Mouse (Mus musculus): Measurements from ENCODE around the gene Cacna2d4. TPM values are rescaled to one million over a fixed set of nuclear protein-coding genes. Genes with fewer than 3 reads are reported as not detected.
A peak's percentile ranks its signal among the peaks of the same experiment; 100 is the strongest.

Cacna2d4 gene
- polyA plus RNA-seq, 2 experiments from 2014 or later = 6.8 to 7.1 TPM

DNA sequence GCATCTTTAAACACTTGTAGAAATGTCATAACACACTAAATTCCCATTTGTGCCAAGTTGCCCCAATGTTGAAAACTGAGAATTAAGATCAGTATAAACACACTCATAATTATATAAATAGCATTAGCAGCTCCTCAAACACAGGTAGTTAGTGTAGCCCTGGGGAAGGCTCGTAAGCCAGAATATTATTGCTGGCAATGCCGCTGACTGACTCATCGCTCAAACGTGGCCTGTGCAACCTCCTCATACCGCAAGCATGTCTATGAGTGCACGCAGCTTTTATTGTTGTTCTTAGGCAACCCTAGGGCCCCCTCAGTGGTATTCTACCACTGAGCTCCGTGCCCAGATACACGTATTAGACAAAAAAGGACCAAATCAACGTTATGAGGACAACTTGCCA lies 156.5 kb downstream of the Cacna2d4 start:
- ATAC-seq = no peak

DNA sequence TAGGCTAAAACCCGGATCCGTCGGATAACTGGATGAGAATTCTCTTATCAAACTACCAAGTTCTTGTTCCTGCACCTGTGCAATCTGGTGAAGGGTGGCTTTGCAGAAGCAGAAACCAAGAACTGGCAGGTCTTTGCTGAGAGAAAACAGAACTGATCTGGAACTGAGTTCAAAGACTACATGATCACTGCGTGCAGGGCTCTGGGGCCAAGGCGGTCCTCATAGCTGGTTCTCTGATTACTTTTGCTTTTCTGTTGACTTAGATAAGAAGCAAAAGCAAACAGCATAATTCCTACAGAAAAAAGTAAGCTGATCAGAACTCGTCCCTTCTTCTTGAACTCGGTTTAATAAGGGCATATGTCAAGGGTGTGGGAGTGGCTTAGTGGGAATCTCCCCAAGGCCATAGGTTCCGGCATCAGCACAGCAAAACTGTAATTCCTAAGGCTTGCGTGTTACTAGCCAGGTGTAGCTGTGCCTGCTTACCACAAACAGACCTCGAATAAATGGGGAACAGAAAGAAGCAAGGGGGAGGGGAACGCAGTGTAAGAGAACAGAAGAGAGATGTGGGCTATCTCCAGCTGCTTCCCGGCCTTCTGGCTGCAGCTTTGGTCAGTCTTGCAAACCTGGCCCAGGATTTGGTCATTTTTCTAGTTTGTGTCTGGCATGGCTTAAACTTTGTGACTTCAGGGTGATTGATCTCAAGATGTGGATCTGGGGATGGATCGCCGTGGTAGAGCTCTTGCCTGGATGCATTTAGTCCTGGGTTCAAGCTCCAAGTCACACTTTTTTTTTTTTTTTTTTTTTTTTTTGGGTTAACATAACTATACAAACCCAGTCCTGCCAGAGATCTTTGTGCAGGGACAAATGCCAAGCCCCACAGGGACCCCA lies 159.3 kb downstream of the Cacna2d4 start:
- peak; percentile 72 for ATAC-seq

DNA sequence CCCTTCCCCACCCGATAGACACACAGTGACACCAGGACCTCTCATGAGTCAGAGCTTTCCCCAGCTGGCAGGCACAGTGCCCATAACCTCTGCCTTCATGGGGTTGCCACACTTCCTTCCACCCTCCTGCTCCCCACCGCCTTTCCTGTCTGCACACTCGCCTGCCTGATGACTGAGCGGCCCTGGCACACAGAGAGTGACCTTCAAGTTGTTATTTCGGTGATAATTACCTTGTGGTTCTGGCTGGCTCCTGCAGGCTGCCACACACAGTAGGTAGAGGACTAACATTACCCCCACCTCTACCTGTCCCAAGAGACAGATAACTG lies 159.9 kb downstream of the Cacna2d4 start:
- ATAC-seq = peak; percentile 79

DNA sequence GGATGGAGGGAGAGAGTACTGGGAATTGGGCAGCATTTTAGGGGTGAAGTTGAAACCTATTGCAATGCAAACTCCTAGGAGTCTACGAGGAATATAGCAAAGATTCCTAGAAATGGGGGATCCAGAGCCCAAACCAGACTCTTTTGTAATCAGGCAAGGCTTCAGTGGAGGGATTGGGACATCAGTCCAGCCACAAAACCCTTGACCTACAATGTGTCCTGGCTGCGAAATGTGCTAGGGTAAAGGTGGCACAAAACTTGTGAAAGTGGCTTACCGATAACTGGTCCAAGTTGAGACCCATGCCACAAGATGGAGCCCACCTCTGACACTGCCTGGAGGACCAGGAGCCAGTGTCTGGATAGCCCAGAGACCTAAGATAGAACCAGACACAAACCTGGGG lies 163.0 kb downstream of the Cacna2d4 start:
- no peak for ATAC-seq

DNA sequence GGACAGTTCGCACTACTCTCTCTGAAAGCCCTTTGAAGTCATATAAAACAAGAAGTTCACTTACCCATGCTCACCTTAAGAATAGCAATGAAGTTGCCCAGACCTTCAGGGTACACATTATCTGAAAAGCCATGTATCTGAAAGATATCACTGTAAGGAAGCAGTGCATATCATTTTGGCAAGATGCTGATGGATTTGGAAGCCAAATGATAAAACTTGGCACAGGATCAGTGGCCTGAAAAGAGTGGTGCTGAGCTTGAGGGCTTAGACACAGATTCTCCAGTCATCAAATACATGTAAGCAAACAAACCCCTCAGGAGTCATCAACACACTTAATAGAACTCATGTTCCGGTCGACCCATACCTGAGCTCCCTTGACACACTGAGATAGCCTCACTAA lies 164.3 kb downstream of the Cacna2d4 start:
- no peak for ATAC-seq

DNA sequence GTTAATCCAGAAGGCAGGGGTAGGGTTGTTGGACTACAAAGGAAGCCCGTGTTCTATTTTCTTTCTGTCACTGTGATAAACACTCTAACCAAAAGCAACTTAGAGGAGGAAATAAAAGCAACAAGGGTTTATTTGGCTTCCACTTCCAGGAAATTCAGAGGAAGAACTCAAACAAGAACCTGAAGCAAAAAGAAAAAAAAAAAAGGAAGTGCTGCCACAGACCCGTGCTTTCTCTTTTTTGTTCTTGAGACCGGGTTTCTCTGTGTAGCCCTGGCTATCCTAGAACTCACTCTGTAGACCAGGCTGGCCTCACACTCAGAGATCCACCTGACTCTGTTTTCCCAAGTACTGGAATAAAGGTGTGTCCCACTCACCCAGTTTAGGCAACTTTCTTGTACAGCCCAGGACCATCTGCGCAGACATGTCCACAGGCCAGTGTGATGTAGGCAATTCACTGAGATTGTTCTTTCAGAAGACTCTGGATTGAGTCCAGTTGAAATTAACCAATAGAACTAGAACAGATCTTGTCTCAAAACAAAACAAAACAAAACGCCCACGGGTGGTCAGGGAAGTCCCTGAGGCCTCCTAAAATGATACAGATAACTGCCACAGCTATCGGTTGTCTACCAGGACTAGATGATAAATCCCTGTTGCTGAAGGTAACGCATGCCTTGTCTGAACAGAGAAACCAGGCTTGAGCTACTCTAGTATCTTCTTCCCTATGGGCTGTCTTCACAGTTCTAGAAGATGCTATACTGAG lies 165.4 kb downstream of the Cacna2d4 start:
- ATAC-seq = peak; percentile 32

Other genes starting within 250 kb of the Cacna2d4 start
- gene Dcp1b, start 61.3 kb upstream of the Cacna2d4 start, polyA plus RNA-seq (2017; shearing (Covaris generic)) = 10 to 100 TPM; 10.7 to 20.0 TPM
- 1 to 10 TPM; 1.1 TPM for gene Cacna1c, start 40.1 kb upstream of the Cacna2d4 start, polyA plus RNA-seq (2017; shearing (Covaris generic))
- not detected for gene Lrtm2, start 94.2 kb downstream of the Cacna2d4 start, polyA plus RNA-seq (2017; shearing (Covaris generic))
- 10 to 100 TPM; 10.1 to 11.5 TPM for gene Adipor2, start 181.2 kb downstream of the Cacna2d4 start, polyA plus RNA-seq (2017; shearing (Covaris generic))
- gene Fbxl14, start 243.1 kb downstream of the Cacna2d4 start, polyA plus RNA-seq (2017; shearing (Covaris generic)) = 10 to 100 TPM; 13.2 to 15.8 TPM